In genomic region chr5:129270051-129270472, GRCm38 (mm10) we compare ENCODE assay signal across 28 mouse cellular contexts.
DNase-seq lines count a peak whose midpoint lies in the region; ATAC-seq and TF ChIP-seq lines count a peak whose summit lies in the region.
"Had no signal": no experiment of that assay in that cellular context is flagged by ENCODE, and none has a peak within 500 bp of the region (broad histone marks: within the 10 kb centered on the region; RNA-seq: fewer than 3 reads in every experiment).

No protein-coding gene starts in this region.

- no peak overlapping the region for H3K4me3 ChIP-seq in midbrain, embryonic 16.5 days (ENCODE audit: low read depth, low read length)
- H3K4me3 ChIP-seq in midbrain, embryonic 11.5 days (ENCODE audit: low read depth, low read length), result no peak overlapping the region
- H3K4me3 ChIP-seq in ES-E14 (ENCODE audit: insufficient read depth in 1 of 2, low read depth in 1 of 2, low read length in 2 of 2, poor library complexity in 1 of 2, severe bottlenecking in 1 of 2), result no peak overlapping the region
- H3K4me3 ChIP-seq in liver, embryonic 11.5 days (ENCODE audit: low read depth, low read length), result no peak overlapping the region
- H3K4me3 ChIP-seq: embryonic facial prominence, embryonic 15.5 days; forebrain, embryonic 13.5 days; heart, embryonic 10.5 days; heart, embryonic 15.5 days; neural tube, embryonic 15.5 days had no signal

- no peak for DNase-seq in midbrain, embryonic 11.5 days (ENCODE audit: low spot score, missing footprints)
- DNase-seq in ES-E14 (ENCODE audit: low read depth, low spot score), result peak; percentile 93
- peak; percentile 33 for DNase-seq in brain, adult 2 months (ENCODE audit: low read depth, low spot score)
- DNase-seq in liver, embryonic 11.5 days (ENCODE audit: low spot score), result no peak
- DNase-seq in cerebellum, postnatal 14 days, result no peak
- DNase-seq: adrenal gland, postnatal 10 days; B cell, adult 2 months; cerebellum, adult 9-10 months; embryo, embryonic 11 days; gastrocnemius, postnatal 25 days; heart, adult 11 months; kidney, adult 2 months; kidney, postnatal 4 days; left cerebral cortex, postnatal 4 days; lung, embryonic 14.5 days; lung, postnatal 14 days; retina, postnatal 1 day; right cerebral cortex, postnatal 14 days; thymus, postnatal 4 days had no signal

- H3K36me3 ChIP-seq in midbrain, embryonic 16.5 days (ENCODE audit: control insufficient read depth, insufficient read depth, low read length), result no peaks in the 10 kb centered on the region
- H3K36me3 ChIP-seq in midbrain, embryonic 11.5 days (ENCODE audit: control insufficient read depth, insufficient read depth, low read length), result no peaks in the 10 kb centered on the region
- no peaks in the 10 kb centered on the region for H3K36me3 ChIP-seq in ES-E14 (ENCODE audit: control insufficient read depth, insufficient read depth, low read length, poor library complexity, severe bottlenecking)
- H3K36me3 ChIP-seq in liver, embryonic 11.5 days (ENCODE audit: control insufficient read depth, insufficient read depth, low read length), result no peaks in the 10 kb centered on the region
- H3K36me3 ChIP-seq: embryonic facial prominence, embryonic 15.5 days; heart, embryonic 10.5 days; heart, embryonic 15.5 days; neural tube, embryonic 15.5 days had no signal

- H3K27me3 ChIP-seq in midbrain, embryonic 16.5 days (ENCODE audit: control insufficient read depth, insufficient read depth, low read depth, low read length), result no peaks in the 10 kb centered on the region
- no peaks in the 10 kb centered on the region for H3K27me3 ChIP-seq in midbrain, embryonic 11.5 days (ENCODE audit: control insufficient read depth, insufficient read depth, low read length)
- peaks cover 11% of the 10 kb centered on the region for H3K27me3 ChIP-seq in liver, embryonic 11.5 days (replicated peaks; ENCODE audit: control insufficient read depth, insufficient read depth, low read length)
- H3K27me3 ChIP-seq: embryonic facial prominence, embryonic 15.5 days had no signal

- ATAC-seq in midbrain, embryonic 16.5 days, result no peak
- ATAC-seq in midbrain, embryonic 11.5 days (ENCODE audit: low FRiP score), result no peak
- ATAC-seq in liver, embryonic 11.5 days (replicated peaks; ENCODE audit: low FRiP score), result no peak
- ATAC-seq: forebrain, embryonic 13.5 days; hindbrain, embryonic 16.5 days had no signal

- no peaks in the 10 kb centered on the region for H3K9me3 ChIP-seq in midbrain, embryonic 16.5 days (replicated peaks; ENCODE audit: control insufficient read depth, low read length, poor library complexity, severe bottlenecking)
- no peaks in the 10 kb centered on the region for H3K9me3 ChIP-seq in midbrain, embryonic 11.5 days (ENCODE audit: control insufficient read depth, low read length)
- H3K9me3 ChIP-seq in ES-E14 (ENCODE audit: control insufficient read depth, insufficient read depth, low read depth, low read length), result no peaks in the 10 kb centered on the region
- H3K9me3 ChIP-seq in liver, embryonic 11.5 days (ENCODE audit: control insufficient read depth, low read length), result no peaks in the 10 kb centered on the region
- H3K9me3 ChIP-seq: embryonic facial prominence, embryonic 15.5 days; heart, embryonic 10.5 days; heart, embryonic 15.5 days; neural tube, embryonic 15.5 days had no signal

- 16% methylated on average over 5 of the region's 5 CpGs for WGBS in midbrain, embryonic 16.5 days
- 28% methylated on average over 5 of the region's 5 CpGs for WGBS in midbrain, embryonic 11.5 days
- 25% methylated on average over 5 of the region's 5 CpGs for WGBS in liver, embryonic 11.5 days

- H3K27ac ChIP-seq in midbrain, embryonic 16.5 days (ENCODE audit: low read length), result no peak overlapping the region; the same call in 1 of the 2 replicates
- H3K27ac ChIP-seq in midbrain, embryonic 11.5 days (ENCODE audit: low read depth, low read length), result no peak overlapping the region
- peak overlapping the region; percentile 89 for H3K27ac ChIP-seq in ES-E14 (ENCODE audit: insufficient read depth, low read depth, low read length, poor library complexity, severe bottlenecking)
- H3K27ac ChIP-seq in liver, embryonic 11.5 days (ENCODE audit: low read depth, low read length), result no peak overlapping the region
- H3K27ac ChIP-seq: embryonic facial prominence, embryonic 15.5 days; forebrain, embryonic 13.5 days; heart, embryonic 10.5 days; heart, embryonic 15.5 days; kidney, postnatal 0 days; liver, embryonic 14.5 days; neural tube, embryonic 15.5 days had no signal

- peak overlapping the region; percentile 28; the same call in 1 of the 2 replicates for H3K9ac ChIP-seq in midbrain, embryonic 16.5 days (ENCODE audit: low read depth, low read length)
- no peak overlapping the region for H3K9ac ChIP-seq in midbrain, embryonic 11.5 days (ENCODE audit: low read length)
- no peak overlapping the region for H3K9ac ChIP-seq in ES-E14 (ENCODE audit: insufficient read depth, low read depth, low read length, poor library complexity, severe bottlenecking)
- H3K9ac ChIP-seq in liver, embryonic 11.5 days (ENCODE audit: low read depth, low read length), result no peak overlapping the region
- H3K9ac ChIP-seq: embryonic facial prominence, embryonic 15.5 days; forebrain, embryonic 13.5 days; heart, embryonic 15.5 days; liver, embryonic 14.5 days; lung, embryonic 14.5 days; neural tube, embryonic 15.5 days had no signal

- no peak overlapping the region for H3K4me2 ChIP-seq in midbrain, embryonic 16.5 days (ENCODE audit: low read length)
- no peak overlapping the region for H3K4me2 ChIP-seq in midbrain, embryonic 11.5 days
- H3K4me2 ChIP-seq in liver, embryonic 11.5 days, result no peak overlapping the region
- H3K4me2 ChIP-seq: embryonic facial prominence, embryonic 15.5 days; forebrain, embryonic 13.5 days; heart, embryonic 15.5 days; lung, embryonic 14.5 days; neural tube, embryonic 15.5 days had no signal

- in situ Hi-C loops in ES-E14 (cut with MboI; ENCODE audit: low sequenced_read_pairs in 2 of 2, unreplicated experiment in 2 of 2), result no loop called here

- peaks cover 11% of the 10 kb centered on the region for H3K4me1 ChIP-seq in midbrain, embryonic 16.5 days (ENCODE audit: control insufficient read depth, insufficient read depth, low read length)
- H3K4me1 ChIP-seq in midbrain, embryonic 11.5 days (ENCODE audit: control insufficient read depth, insufficient read depth, low read length), result no peaks in the 10 kb centered on the region
- H3K4me1 ChIP-seq in ES-E14 (ENCODE audit: control insufficient read depth in 2 of 2, insufficient read depth in 2 of 2, low read length in 2 of 2, poor library complexity in 1 of 2), result peaks cover 16 to 39% of the 10 kb centered on the region in 2 experiments
- no peaks in the 10 kb centered on the region for H3K4me1 ChIP-seq in liver, embryonic 11.5 days (replicated peaks; ENCODE audit: control insufficient read depth, insufficient read depth, low read length)
- H3K4me1 ChIP-seq: embryonic facial prominence, embryonic 15.5 days; forebrain, embryonic 13.5 days; heart, embryonic 10.5 days; heart, embryonic 15.5 days had no signal

TF ChIP-seq in ES-E14, 5 proteins besides CTCF, POLR2A, EP300 and RAD21:
- TF ChIP-seq ZNF384 (IDR thresholded peaks at IDR 0.05; ENCODE audit: low read depth, low read length) (no peak), MAFK (IDR thresholded peaks at IDR 0.05; ENCODE audit: insufficient read depth, low read depth, low read length) (0 out of 2 replicates have a peak, but pooled peaks have one; percentile 47), CHD2 (IDR thresholded peaks at IDR 0.05; ENCODE audit: low read depth, low read length) (peak; percentile 64; the same call in 1 of the 2 replicates)

Comparison
In these comparisons a context has a peak if more than half of its experiments do, and no peak if none do; other contexts are left out.
1. DNase-seq: peak in ES-E14 (single experiment) and brain, adult 2 months (single experiment); none in midbrain, embryonic 11.5 days (single experiment), liver, embryonic 11.5 days (single experiment) and cerebellum, postnatal 14 days (0 of 2).